Mouse (Mus musculus): ENCODE measurements around the gene Dok5. TPM values are rescaled to one million over a fixed set of nuclear protein-coding genes. Genes with fewer than 3 reads are reported as not detected.

The Dok5 gene
- total and polyA plus RNA-seq, 3 experiments = not detected

DNA sequence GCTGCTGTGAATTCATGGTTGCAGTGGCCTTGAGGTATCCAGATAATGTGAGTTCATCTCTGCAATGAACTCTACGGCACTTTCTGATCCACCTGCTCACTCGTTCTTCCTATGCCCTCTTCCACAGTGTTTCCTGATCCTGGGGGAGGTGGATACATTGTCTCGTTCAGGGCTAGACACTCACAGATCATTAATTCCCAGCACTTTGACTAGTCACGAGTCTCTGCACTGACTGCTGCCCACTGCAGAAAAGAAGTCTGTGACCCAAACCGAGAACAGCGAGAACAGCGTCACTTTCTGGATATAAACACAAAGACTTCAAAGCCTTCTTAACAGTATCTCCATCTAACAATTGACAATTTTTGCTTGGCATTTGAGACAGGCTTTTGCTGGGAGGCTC is 125.9 kb downstream of the Dok5 start:
- no peak for DNase-seq (ENCODE audit: low read depth, low spot score)
- H3K9ac ChIP-seq (ENCODE audit: control insufficient read depth, low read depth, low read length, poor library complexity, severe bottlenecking) = no peak overlapping the region
- no peaks in the 10 kb centered on the region for H3K79me2 ChIP-seq (ENCODE audit: control insufficient read depth, insufficient read depth, low read length, poor library complexity)
- TF ChIP-seq E2F4 (IDR thresholded peaks at IDR 0.05; ENCODE audit: borderline replicate concordance, low read depth, low read length) (no peak), MYB (IDR thresholded peaks at IDR 0.05; ENCODE audit: low read depth, low read length) (no peak), ZNF384 (IDR thresholded peaks at IDR 0.05; ENCODE audit: low read depth, low read length) (no peak), MAX (IDR thresholded peaks at IDR 0.05; ENCODE audit: low read length) (no peak), MAFK (IDR thresholded peaks at IDR 0.05; ENCODE audit: borderline replicate concordance, low read depth, low read length) (no peak), GATA1 (IDR thresholded peaks at IDR 0.05; ENCODE audit: low read depth, low read length) (no peak), POLR2AphosphoS2 (IDR thresholded peaks at IDR 0.05; ENCODE audit: low read length) (no peak), ZKSCAN1 (IDR thresholded peaks at IDR 0.05; ENCODE audit: low read depth, low read length) (no peak), ELF1 (IDR thresholded peaks at IDR 0.05; ENCODE audit: low read depth, low read length) (no peak), HCFC1 (IDR thresholded peaks at IDR 0.05; ENCODE audit: low read depth, low read length) (no peak), GABPA (IDR thresholded peaks at IDR 0.05; ENCODE audit: low read depth, low read length) (no peak), CTCF (IDR thresholded peaks at IDR 0.05 in 2 of 3, conservative IDR thresholded peaks at IDR 0.05 in 1 of 3; ENCODE audit: control insufficient read depth in 1 of 3, insufficient read depth in 1 of 3, low read depth in 2 of 3, low read length in 3 of 3, poor library complexity in 1 of 3, severe bottlenecking in 1 of 3) (no peak), USF2 (IDR thresholded peaks at IDR 0.05; ENCODE audit: borderline replicate concordance in 1 of 2, insufficient read depth in 1 of 2, low read depth in 1 of 2, low read length in 2 of 2) (no peak)
- H3K27me3 ChIP-seq (ENCODE audit: control insufficient read depth in 1 of 2, insufficient read depth in 2 of 2, low read length in 2 of 2) = no peaks in the 10 kb centered on the region
- no peaks in the 10 kb centered on the region for H3K4me1 ChIP-seq (ENCODE audit: control insufficient read depth in 1 of 2, insufficient read depth in 2 of 2, low read length in 2 of 2)
- no peaks in the 10 kb centered on the region for H3K36me3 ChIP-seq (ENCODE audit: control insufficient read depth in 1 of 2, insufficient read depth in 2 of 2, low read length in 2 of 2)
- H3K4me3 ChIP-seq (ENCODE audit: control insufficient read depth in 1 of 2, insufficient read depth in 1 of 2, low read depth in 2 of 2, low read length in 2 of 2) = no peak overlapping the region
- H3K9me3 ChIP-seq (replicated peaks; ENCODE audit: insufficient read depth, low read length) = no peaks in the 10 kb centered on the region
- no peak overlapping the region for H3K27ac ChIP-seq (ENCODE audit: control insufficient read depth, low read depth, low read length)

DNA sequence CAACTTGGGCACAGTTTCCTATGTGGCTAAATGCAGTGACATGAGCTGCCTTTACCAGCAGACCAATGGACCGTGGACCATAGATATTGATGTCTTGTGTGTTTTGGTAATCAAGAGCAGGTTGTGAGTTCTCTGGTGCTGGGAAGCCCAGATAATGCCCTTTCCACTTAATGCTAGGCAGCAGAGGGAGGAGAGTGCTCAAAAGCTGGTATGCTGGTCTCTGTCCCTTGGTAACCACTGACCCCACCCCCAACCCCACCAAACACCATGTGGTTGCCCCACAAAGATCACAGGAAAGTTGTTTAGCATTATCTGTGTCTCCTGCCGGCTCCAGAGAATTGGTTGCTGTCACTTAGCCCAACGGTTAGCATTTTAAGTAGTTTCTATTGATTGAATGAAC is 127.0 kb downstream of the Dok5 start:
- H3K27ac ChIP-seq (ENCODE audit: control insufficient read depth, low read depth, low read length) = no peak overlapping the region
- H3K36me3 ChIP-seq (ENCODE audit: control insufficient read depth in 1 of 2, insufficient read depth in 2 of 2, low read length in 2 of 2) = no peaks in the 10 kb centered on the region
- H3K79me2 ChIP-seq (ENCODE audit: control insufficient read depth, insufficient read depth, low read length, poor library complexity) = no peaks in the 10 kb centered on the region
- no peaks in the 10 kb centered on the region for H3K27me3 ChIP-seq (ENCODE audit: control insufficient read depth in 1 of 2, insufficient read depth in 2 of 2, low read length in 2 of 2)
- H3K9me3 ChIP-seq (replicated peaks; ENCODE audit: insufficient read depth, low read length) = no peaks in the 10 kb centered on the region
- TF ChIP-seq SIN3A (IDR thresholded peaks at IDR 0.05; ENCODE audit: low read length) (no peak), GATA1 (IDR thresholded peaks at IDR 0.05; ENCODE audit: low read depth, low read length) (no peak), TAL1 (IDR thresholded peaks at IDR 0.05; ENCODE audit: low read length) (no peak), POLR2AphosphoS5 (IDR thresholded peaks at IDR 0.05; ENCODE audit: borderline replicate concordance, low read depth, low read length) (no peak), CHD1 (IDR thresholded peaks at IDR 0.05; ENCODE audit: low read depth, low read length) (no peak), CHD2 (IDR thresholded peaks at IDR 0.05; ENCODE audit: low read length) (no peak)
- no peaks in the 10 kb centered on the region for H3K4me1 ChIP-seq (ENCODE audit: control insufficient read depth in 1 of 2, insufficient read depth in 2 of 2, low read length in 2 of 2)
- no peak for DNase-seq (ENCODE audit: low read depth, low spot score)
- no peak overlapping the region for H3K4me3 ChIP-seq (ENCODE audit: control insufficient read depth in 1 of 2, insufficient read depth in 1 of 2, low read depth in 2 of 2, low read length in 2 of 2)
- no peak overlapping the region for H3K9ac ChIP-seq (ENCODE audit: control insufficient read depth, low read depth, low read length, poor library complexity, severe bottlenecking)
